Mouse (Mus musculus): ENCODE data around the gene Stk39.

DNA sequence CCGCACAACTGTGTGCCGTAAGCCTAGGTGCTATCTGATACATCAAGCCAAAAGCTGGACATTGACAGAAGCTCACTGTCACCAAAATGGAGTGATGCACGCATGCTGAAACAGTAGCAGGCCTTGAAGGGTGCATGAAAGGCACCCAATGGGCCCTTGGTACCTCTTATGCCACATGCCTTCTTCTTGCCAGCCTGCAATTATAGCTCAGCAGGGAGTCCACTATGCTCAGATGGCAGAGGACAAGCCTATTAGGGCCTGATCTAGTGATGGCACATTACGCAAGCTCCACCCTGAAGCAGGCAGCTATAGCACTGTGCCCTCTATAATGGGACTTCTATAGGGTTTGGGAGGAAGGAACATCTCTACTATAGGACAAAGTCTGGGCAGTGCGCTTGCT lies 10.8 kb upstream of the Stk39 start:
- no peak for TF ChIP-seq POLR2A (IDR thresholded peaks at IDR 0.05; ENCODE audit: low read depth, low read length)
- TF ChIP-seq CTCF (IDR thresholded peaks at IDR 0.05; ENCODE audit: borderline replicate concordance, insufficient read depth, low read length), result no peak
